Mouse (Mus musculus) ES-Bruce4 (cell line): Measurements from ENCODE around the gene Ksr1. TPM values are rescaled to one million over a fixed set of nuclear protein-coding genes. Genes with fewer than 3 reads are reported as not detected.

Experiments
- H3K27ac ChIP-seq: 2 replicates; pipeline ENCODE4 v1.5.1; 2012; ENCODE audit warnings: low read length, inconsistent platforms; ENCODE audit not compliant: insufficient read depth
- H3K27me3 ChIP-seq: 2 replicates; pipeline ENCODE4 v1.6.1; 2012; ENCODE audit warnings: mild to moderate bottlenecking, low read length, inconsistent platforms; ENCODE audit not compliant: control insufficient read depth, poor library complexity, insufficient read depth, severe bottlenecking
- H3K36me3 ChIP-seq: 2 replicates; pipeline ENCODE4 v1.6.1; 2012; ENCODE audit warnings: inconsistent platforms, mild to moderate bottlenecking, low read length, moderate library complexity; ENCODE audit not compliant: control insufficient read depth, poor library complexity, insufficient read depth, severe bottlenecking
- H3K4me1 ChIP-seq: one replicate; pipeline ENCODE4 v1.8.1; 2011; ENCODE audit warnings: low read length; ENCODE audit not compliant: control insufficient read depth, insufficient read depth
- H3K4me3 ChIP-seq: 2 replicates; pipeline ENCODE4 v1.5.1; 2011; ENCODE audit warnings: low read depth, mild to moderate bottlenecking, low read length
- H3K9ac ChIP-seq: 2 replicates; pipeline ENCODE4 v1.6.1; 2012; ENCODE audit warnings: low read depth, mild to moderate bottlenecking, inconsistent platforms; ENCODE audit not compliant: poor library complexity, severe bottlenecking
- H3K9me3 ChIP-seq: replicated peaks from 2 replicates; pipeline ENCODE4 v1.6.1; 2012; ENCODE audit warnings: mild to moderate bottlenecking, low read length, inconsistent platforms; ENCODE audit not compliant: control insufficient read depth, poor library complexity, insufficient read depth, severe bottlenecking
- CTCF ChIP-seq: IDR thresholded peaks from one replicate; pipeline ENCODE4 v1.8.1; 2011; ENCODE audit warnings: low read depth, low read length
- EP300 ChIP-seq: IDR thresholded peaks from 2 replicates; pipeline ENCODE4 v1.6.1; 2011; ENCODE audit warnings: low read depth, low read length; ENCODE audit not compliant: insufficient read depth
- POLR2A ChIP-seq: IDR thresholded peaks from one replicate; pipeline ENCODE4 v1.8.1; 2011; ENCODE audit warnings: low read length; ENCODE audit not compliant: insufficient read depth
- polyA plus RNA-seq: library from polyadenylated mRNA; stranded (reverse); fragments of >200 nt; gene quantifications from 2 replicates; pipeline ENCODE4 v1.2.4, GENCODE M21; 2011; ENCODE audit warnings: low read depth; ENCODE audit not compliant: missing spikeins, insufficient read depth, insufficient read length

The Ksr1 gene
- polyA plus RNA-seq, 1 experiment, result 7.7 TPM

GRCm38 (mm10) chr11:78967371-78967770, 178.8 kb downstream of the Ksr1 start:
- Histone ChIP-seq H3K9ac (no peak overlapping the region), H3K4me1 (peaks cover 6% of the 10 kb centered on the region), H3K27ac (no peak overlapping the region), H3K27me3 (no peaks in the 10 kb centered on the region), H3K36me3 (no peaks in the 10 kb centered on the region), H3K4me3 (no peak overlapping the region), H3K9me3 (no peaks in the 10 kb centered on the region)
- TF ChIP-seq EP300 (no peak), CTCF (peak; percentile 57), POLR2A (no peak)

Other genes with a start within 250 kb of the Ksr1 start
- 3.0 and 3.4 TPM in 2 replicates for gene Nos2, start 225.6 kb downstream of the Ksr1 start, polyA plus RNA-seq
- gene Lgals9, start 161.5 kb downstream of the Ksr1 start, polyA plus RNA-seq, result 8.8 and 10.7 TPM in 2 replicates
- gene Wsb1, start 108.3 kb upstream of the Ksr1 start, polyA plus RNA-seq, result 188 and 195 TPM in 2 replicates
- gene Gm9964, start 150.5 kb upstream of the Ksr1 start, polyA plus RNA-seq, result not detected in 2 replicates
- 36.1 and 39.6 TPM in 2 replicates for gene Nf1, start 193.3 kb upstream of the Ksr1 start, polyA plus RNA-seq